Mouse (Mus musculus) adipocyte (in vitro differentiated cells): Measurements from ENCODE around the gene Arl8a.
"Not testable (repeated sequence)": the region's sequence is repeated elsewhere in the genome, so short reads cannot be mapped to it uniquely, and the experiment has no call there.

Experiments
- DNase-seq: peaks from one replicate; pipeline ENCODE4 v3.0.0-alpha.2; 2016; ENCODE audit warnings: low spot score

Gene Arl8a

GRCm38 (mm10) chr1:135170299-135170698, 23.7 kb downstream of the Arl8a start:
- no peak for DNase-seq

- no peak for DNase-seq
Observed at GRCm38 (mm10) chr1:135171202-135171601, 24.6 kb downstream of the Arl8a start.

- DNase-seq: peak; percentile 92
Observed at GRCm38 (mm10) chr1:135171984-135172383, 25.4 kb downstream of the Arl8a start.

DNA sequence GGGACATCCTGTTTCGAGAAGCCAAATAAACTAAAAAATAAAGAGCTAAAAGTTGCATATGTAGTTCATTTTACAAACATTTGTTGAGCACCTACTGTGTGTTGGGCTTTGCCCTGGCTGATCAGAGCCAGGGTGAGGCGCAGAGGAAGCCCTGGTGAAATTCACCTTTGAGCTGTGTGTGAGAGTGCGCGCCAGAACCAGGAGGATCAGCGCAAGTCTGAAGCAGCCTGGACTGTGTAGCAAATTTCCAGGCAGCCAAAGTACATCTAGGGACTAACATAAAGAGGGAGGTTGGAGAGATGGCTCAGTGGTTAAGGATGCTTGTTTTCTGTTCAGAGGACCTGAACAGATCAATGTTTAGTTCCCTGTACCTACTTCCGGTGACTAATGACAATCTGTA, 26.7 kb downstream of the Arl8a start:
- no peak for DNase-seq

DNA sequence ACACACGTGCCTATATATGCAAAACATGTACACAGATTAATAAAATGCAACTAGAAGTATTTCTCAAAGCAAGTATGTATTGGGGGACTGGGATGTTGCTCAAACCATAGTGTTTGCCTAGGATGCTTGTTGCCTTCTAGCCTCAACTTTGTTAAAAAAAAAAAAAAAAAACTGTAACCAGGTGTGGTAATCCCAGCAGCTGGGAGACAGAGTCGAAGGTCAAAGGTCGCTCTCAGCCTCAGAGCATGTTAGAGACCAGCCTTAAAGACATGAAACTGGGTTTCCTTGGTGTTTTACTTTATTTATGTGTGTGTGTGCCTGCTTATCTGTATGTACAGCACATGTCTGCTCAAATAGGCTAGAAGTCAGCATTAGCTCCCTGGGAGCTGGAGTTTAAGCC, 28.6 kb downstream of the Arl8a start:
- DNase-seq: no peak

- no peak for DNase-seq
Observed at GRCm38 (mm10) chr1:135177724-135178123, 31.1 kb downstream of the Arl8a start.

- DNase-seq: no peak
Observed at GRCm38 (mm10) chr1:135178863-135179262, 32.2 kb downstream of the Arl8a start.

GRCm38 (mm10) chr1:135180830-135181229, 34.2 kb downstream of the Arl8a start:
- no peak for DNase-seq

GRCm38 (mm10) chr1:135181275-135181674, 34.7 kb downstream of the Arl8a start:
- DNase-seq: no peak

DNA sequence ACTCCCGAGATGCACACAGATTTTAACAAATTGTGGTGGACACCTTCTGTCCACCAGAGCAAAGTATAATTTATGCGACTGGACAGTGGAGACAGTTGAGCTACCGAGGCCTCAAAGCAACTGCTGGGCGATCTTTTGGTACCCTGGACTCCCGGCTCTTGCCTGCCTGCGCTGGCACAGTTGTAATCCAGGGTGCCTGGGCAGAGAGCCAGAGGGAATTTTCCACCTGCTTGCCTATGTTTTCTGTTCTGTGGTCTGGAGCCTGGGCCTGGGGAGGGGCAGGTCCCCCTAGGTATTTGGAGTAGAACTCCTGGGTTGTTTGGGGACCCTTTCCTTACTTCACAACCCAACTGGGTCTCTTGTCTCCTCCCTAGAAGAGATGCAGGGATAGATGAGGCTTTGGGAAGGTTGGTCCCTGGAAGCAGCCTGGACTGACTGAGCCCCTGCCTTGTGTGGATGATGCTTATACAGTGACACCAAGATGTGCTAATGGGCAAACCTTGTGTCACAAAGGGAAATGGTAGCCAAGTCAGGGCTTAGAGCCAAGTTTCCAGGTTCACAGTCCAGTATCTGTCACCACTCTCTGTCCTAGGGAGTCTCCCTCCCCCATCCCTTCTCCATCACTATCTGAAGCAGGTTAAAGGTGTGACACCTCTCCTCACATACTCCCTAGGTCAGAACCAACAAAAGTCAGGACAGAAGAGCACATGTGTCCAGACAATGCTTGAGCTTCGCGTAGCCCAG, 35.4 kb downstream of the Arl8a start:
- no peak for DNase-seq

- DNase-seq: no peak
Observed at GRCm38 (mm10) chr1:135182975-135183374, 36.4 kb downstream of the Arl8a start.

DNA sequence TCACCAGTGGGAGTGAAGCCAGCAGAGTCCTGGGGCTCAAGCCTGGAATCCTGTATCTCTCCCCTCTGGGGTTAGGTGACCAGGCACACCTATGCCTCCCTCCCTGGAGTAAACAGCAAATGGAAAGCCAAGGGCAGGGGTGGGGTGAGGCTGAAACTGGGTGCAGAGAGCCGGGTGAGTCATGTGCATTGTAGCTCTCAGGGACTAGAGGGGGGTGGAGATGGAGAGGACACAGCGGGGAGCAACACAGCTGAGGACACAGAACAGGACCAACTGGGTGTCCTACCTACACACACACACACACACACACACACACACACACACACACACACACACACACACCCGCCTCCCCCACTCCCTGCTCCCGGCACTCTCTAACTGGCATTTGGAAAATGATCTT, 36.8 kb downstream of the Arl8a start:
- DNase-seq: no peak

DNA sequence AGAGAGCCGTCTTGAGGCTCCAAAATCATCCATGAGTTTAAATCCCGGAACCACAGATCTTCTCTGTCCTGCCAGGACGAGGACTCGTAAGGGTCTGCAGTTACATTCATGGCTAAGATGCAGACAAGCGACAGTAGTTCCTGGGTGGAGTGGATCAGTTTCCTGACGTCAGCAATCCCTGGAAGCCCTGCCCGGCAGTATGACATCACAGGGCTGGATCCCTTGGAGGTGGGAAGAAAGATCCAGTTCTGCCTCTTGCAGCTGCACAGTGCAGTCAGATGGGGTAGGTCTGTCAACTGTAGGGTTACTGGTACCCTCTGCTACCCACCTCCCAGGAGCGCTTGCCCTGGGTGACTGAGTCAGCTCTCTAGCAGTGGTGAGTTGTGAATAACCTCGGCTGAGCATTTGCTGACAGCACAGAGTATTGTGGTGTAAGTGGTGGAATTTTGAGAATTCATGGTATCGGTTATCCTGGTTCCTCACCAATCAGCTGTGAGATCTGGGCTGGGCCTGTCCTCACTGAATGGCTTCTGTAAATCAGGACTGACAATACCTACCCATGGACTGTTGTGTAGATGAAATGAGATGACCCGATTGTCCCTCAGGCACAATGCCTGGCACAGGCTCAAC, 37.4 kb downstream of the Arl8a start:
- no peak for DNase-seq

DNA sequence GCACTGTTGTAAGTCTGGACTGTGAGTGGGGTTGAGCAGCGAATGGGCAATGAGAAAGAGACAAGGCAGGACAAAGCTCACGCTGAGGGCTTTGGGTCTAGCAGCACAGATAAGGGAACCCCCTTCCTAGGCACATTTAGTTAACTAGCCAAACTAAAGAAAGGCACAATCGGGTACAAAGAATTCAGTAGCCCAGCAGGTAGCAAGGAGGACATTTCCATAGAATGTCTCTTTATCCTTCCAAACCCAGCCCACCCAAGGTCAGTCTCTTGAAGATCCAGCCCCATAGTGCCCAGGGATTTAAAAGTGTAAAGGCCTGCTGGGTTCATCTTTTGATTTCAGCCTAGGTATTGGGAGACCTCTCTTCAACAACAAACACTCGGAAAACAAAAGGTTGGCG, 39.3 kb downstream of the Arl8a start:
- DNase-seq: no peak

DNA sequence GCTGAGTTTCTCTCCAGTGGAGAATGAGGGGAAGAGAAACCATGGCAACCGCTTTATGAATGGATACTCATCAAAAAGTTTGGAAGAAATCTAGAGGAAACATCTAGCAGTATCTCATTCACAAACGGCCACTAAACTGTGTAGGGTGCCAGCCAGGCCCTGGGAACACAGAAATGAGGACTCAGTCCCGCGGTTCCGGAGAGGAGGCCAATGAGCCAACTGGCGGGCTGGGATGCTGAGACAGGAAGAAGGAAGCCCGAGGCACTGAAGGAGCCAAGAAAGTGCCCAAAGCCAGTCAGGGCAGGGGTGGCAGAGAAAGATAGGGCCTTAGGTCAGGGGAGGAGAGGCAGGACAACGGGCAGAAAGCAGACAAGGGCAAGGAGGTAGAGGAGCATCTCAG, 39.8 kb downstream of the Arl8a start:
- DNase-seq: peak; percentile 37

GRCm38 (mm10) chr1:135187016-135187415, 40.4 kb downstream of the Arl8a start:
- DNase-seq: not testable (repeated sequence)

- DNase-seq: peak; percentile 92
Observed at GRCm38 (mm10) chr1:135188197-135188596, 41.6 kb downstream of the Arl8a start.

DNA sequence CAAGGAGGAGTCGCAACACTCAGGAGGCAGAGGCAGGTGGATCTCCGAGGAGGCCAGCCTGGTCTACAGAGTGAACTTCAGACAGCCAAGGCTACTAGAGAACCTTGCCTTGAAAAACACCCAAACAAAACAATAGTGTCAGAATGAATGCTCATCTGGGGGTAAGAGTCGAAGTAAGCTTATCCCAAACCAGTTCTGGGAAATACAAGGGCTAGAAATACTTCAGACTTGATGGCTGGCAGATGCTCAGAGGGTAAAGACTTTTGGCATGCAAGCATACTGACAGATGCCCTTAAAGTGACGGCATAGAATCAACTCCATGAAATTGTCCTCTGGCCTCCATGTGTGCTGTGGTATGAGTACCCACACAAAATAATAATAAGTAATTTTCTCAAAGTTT, 42.6 kb downstream of the Arl8a start:
- DNase-seq: peak; percentile 81

DNA sequence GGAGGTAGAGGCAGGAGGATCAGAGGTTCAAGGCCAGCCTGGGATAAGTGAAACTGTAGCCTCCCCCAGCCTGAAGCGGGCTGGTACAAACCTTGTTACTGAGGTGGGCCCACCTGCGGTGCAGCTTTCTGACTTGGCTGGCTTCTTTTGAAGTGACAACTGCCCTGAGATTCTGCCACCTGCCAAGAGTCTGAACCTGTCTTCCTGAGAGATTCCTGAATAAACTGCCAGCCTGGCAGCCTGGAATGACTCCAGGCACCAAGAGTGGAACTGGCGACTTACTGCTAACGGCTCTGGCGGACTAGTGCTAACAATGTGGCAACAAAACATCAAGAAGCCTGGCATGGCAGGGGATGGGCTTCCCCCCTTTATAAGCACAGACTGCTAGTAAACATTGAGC, 47.7 kb downstream of the Arl8a start:
- not testable (repeated sequence) for DNase-seq

GRCm38 (mm10) chr1:135195907-135196440, 49.4 kb downstream of the Arl8a start:
- DNase-seq: peak; percentile 90

GRCm38 (mm10) chr1:135198412-135198811, 51.8 kb downstream of the Arl8a start:
- no peak for DNase-seq

- DNase-seq: no peak
Observed at GRCm38 (mm10) chr1:135199014-135199819, 52.6 kb downstream of the Arl8a start.

DNA sequence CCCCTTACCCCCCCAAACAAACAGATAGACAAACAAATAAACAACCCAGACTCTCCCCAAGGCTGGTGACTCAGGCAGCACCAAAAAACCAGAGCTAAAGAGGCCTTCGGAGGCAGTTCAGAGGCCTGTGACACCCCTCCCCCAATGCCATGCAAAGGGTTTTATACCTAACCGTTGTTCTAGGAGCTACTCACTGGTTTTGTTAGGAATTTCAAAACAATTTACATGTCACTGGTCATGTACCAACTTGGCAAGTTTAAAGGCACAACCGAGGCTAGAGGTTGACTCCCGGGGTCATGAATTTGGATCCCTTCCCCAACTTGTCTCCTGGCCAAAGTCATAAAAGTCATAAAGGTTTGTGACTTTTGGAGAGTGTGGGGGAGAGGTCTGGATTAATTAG, 53.8 kb downstream of the Arl8a start:
- DNase-seq: no peak
